ENCODE assay signal across 20 mouse cellular contexts in genomic region chr10:24485461-24485860, GRCm38 (mm10).
A peak's percentile ranks its signal among the peaks of the same experiment; 100 is the strongest.
DNase-seq lines count a peak whose midpoint lies in the region; ATAC-seq and TF ChIP-seq lines count a peak whose summit lies in the region.
"Had no signal": no experiment of that assay in that cellular context is flagged by ENCODE, and none has a peak within 500 bp of the region (broad histone marks: within the 10 kb centered on the region; RNA-seq: fewer than 3 reads in every experiment).

No protein-coding gene starts in this region.

- TF ChIP-seq POLR2A in heart, adult 2 months (IDR thresholded peaks at IDR 0.05; ENCODE audit: insufficient read depth, low read depth, low read length) = no peak

- no peak overlapping the region for H3K9ac ChIP-seq in heart, adult 2 months (ENCODE audit: low read depth, low read length)
- H3K9ac ChIP-seq: heart, embryonic 13.5 days; hindbrain, embryonic 15.5 days had no signal

- 54% methylated on average over 5 of the region's 5 CpGs for WGBS in heart, adult 2 months

- no peaks in the 10 kb centered on the region for H3K79me2 ChIP-seq in heart, adult 2 months (replicated peaks; ENCODE audit: control insufficient read depth, insufficient read depth, low read length)

- H3K27me3 ChIP-seq in heart, adult 2 months (ENCODE audit: control insufficient read depth, insufficient read depth, low read length) = no peaks in the 10 kb centered on the region
- H3K27me3 ChIP-seq: heart, embryonic 13.5 days; hindbrain, embryonic 15.5 days had no signal

- DNase-seq in heart, adult 2 months = no peak
- DNase-seq in heart, postnatal 4 days = no peak
- peak; percentile 18 to 48 for DNase-seq in left cerebral cortex, postnatal 14 days (ENCODE audit: low spot score in 2 of 2)
- no peak for DNase-seq in left cerebral cortex, adult 8-10 months (ENCODE audit: low spot score in 2 of 2)
- DNase-seq in right cerebral cortex, postnatal 4 days = peak; percentile 21
- no peak for DNase-seq in right cerebral cortex, adult 2 months (ENCODE audit: low spot score in 2 of 2)
- DNase-seq: adrenal gland, postnatal 14 days; cerebellum, adult 11-12 months; cerebellum, adult 9-10 months; cerebellum, postnatal 25 days had no signal

- intact Hi-C loops in heart, adult 2 months (cut with DNase I) = no loop called here
- intact Hi-C loops in left cerebral cortex, postnatal 14 days (cut with DNase I) = no loop called here

- 0 out of 2 replicates have a peak overlapping the region, but pooled peaks have one; percentile 9 for H3K27ac ChIP-seq in heart, adult 2 months
- H3K27ac ChIP-seq: forebrain, embryonic 10.5 days; heart, embryonic 13.5 days; hindbrain, embryonic 10.5 days; hindbrain, embryonic 15.5 days had no signal

- H3K4me3 ChIP-seq in heart, adult 2 months = no peak overlapping the region
- H3K4me3 ChIP-seq: erythroblast, embryonic 14.5 days; forebrain, embryonic 10.5 days; heart, embryonic 13.5 days; hindbrain, embryonic 10.5 days; hindbrain, embryonic 15.5 days had no signal

- H3K36me3 ChIP-seq in heart, adult 2 months (ENCODE audit: control insufficient read depth, insufficient read depth, low read length) = no peaks in the 10 kb centered on the region
- H3K36me3 ChIP-seq: forebrain, embryonic 10.5 days; G1E; heart, embryonic 13.5 days; hindbrain, embryonic 10.5 days; hindbrain, embryonic 15.5 days had no signal

- TF ChIP-seq CTCF in heart, adult 2 months (IDR thresholded peaks at IDR 0.05) = no peak

- no peak for ATAC-seq in CD4-positive, CD25-positive, alpha-beta regulatory T cell, adult 4 months
- ATAC-seq: forebrain, embryonic 14.5 days; inflammation-experienced regulatory T-cells, adult 6 months; intestine, postnatal 0 days had no signal

- no peak for TF ChIP-seq EP300 in heart, adult 2 months (IDR thresholded peaks at IDR 0.05; ENCODE audit: insufficient read depth, low read depth, low read length)

- peaks cover 3% of the 10 kb centered on the region; the same call in 1 of the 2 replicates for H3K4me1 ChIP-seq in heart, adult 2 months (ENCODE audit: control insufficient read depth, insufficient read depth, low read length)
- H3K4me1 ChIP-seq: hindbrain, embryonic 15.5 days had no signal

Comparison
In these comparisons a context has a peak if more than half of its experiments do, and no peak if none do; other contexts are left out.
1. DNase-seq: peak in left cerebral cortex, postnatal 14 days (2 of 2) and right cerebral cortex, postnatal 4 days (single experiment); none in heart, adult 2 months (0 of 2), heart, postnatal 4 days (single experiment), left cerebral cortex, adult 8-10 months (0 of 2) and right cerebral cortex, adult 2 months (0 of 2).